Mouse (Mus musculus): ENCODE data around the gene Fap.

GRCm38 (mm10) chr2:62574962-62575361 lies 1.1 kb upstream of the Fap start:
- TF ChIP-seq CTCF (IDR thresholded peaks at IDR 0.05; ENCODE audit: extremely low read depth, insufficient read depth, insufficient read length, insufficient replicate concordance) (no peak), POLR2A (IDR thresholded peaks at IDR 0.05; ENCODE audit: low read depth, low read length) (no peak)

Data from spleen, adult 2 months (tissue).